Mouse (Mus musculus) brain, adult 2 months (tissue): Measurements from ENCODE around the gene Camkmt.

ENCODE experiments used
- DNase-seq: peaks from one replicate; pipeline ENCODE4 v3.0.0; 2011; ENCODE audit warnings: low read depth, low spot score

Gene Camkmt

GRCm38 (mm10) chr17:85291154-85291553 lies 200.8 kb downstream of the Camkmt start:
- DNase-seq = no peak

- DNase-seq = peak; percentile 58
These were observed 201.2 kb downstream of the Camkmt start for GRCm38 (mm10) chr17:85291601-85292000.

- peak; percentile 72 for DNase-seq
These were observed 201.9 kb downstream of the Camkmt start for GRCm38 (mm10) chr17:85292276-85292675.

GRCm38 (mm10) chr17:85303686-85304085 lies 213.3 kb downstream of the Camkmt start:
- DNase-seq = no peak

- DNase-seq = peak; percentile 51
These were observed 218.2 kb downstream of the Camkmt start for GRCm38 (mm10) chr17:85308566-85308965.

- peak; percentile 25 for DNase-seq
These were observed 218.7 kb downstream of the Camkmt start for GRCm38 (mm10) chr17:85309046-85309445.

GRCm38 (mm10) chr17:85311348-85311747 lies 221.0 kb downstream of the Camkmt start:
- DNase-seq = peak; percentile 81

GRCm38 (mm10) chr17:85318401-85318800 lies 228.0 kb downstream of the Camkmt start:
- DNase-seq = no peak

- no peak for DNase-seq
These were observed 229.5 kb downstream of the Camkmt start for GRCm38 (mm10) chr17:85319779-85320300.

- no peak for DNase-seq
These were observed 238.5 kb downstream of the Camkmt start for GRCm38 (mm10) chr17:85328901-85329300.

GRCm38 (mm10) chr17:85335464-85335863 lies 245.1 kb downstream of the Camkmt start:
- DNase-seq = peak; percentile 46

GRCm38 (mm10) chr17:85337666-85338065 lies 247.3 kb downstream of the Camkmt start:
- DNase-seq = no peak

GRCm38 (mm10) chr17:85341134-85341700 lies 250.9 kb downstream of the Camkmt start:
- DNase-seq = peak; percentile 8

- no peak for DNase-seq
These were observed 252.1 kb downstream of the Camkmt start for GRCm38 (mm10) chr17:85342471-85342870.

GRCm38 (mm10) chr17:85343435-85343834 lies 253.1 kb downstream of the Camkmt start:
- no peak for DNase-seq

- peak; percentile 15 for DNase-seq
These were observed 256.3 kb downstream of the Camkmt start for GRCm38 (mm10) chr17:85346701-85347100.

- no peak for DNase-seq
These were observed 259.1 kb downstream of the Camkmt start for GRCm38 (mm10) chr17:85349331-85349935.

GRCm38 (mm10) chr17:85351301-85351700 lies 260.9 kb downstream of the Camkmt start:
- DNase-seq = no peak

- no peak for DNase-seq
These were observed 262.4 kb downstream of the Camkmt start for GRCm38 (mm10) chr17:85352731-85353130.

GRCm38 (mm10) chr17:85353191-85353590 lies 262.8 kb downstream of the Camkmt start:
- peak; percentile 54 for DNase-seq

- peak; percentile 33 for DNase-seq
These were observed 263.3 kb downstream of the Camkmt start for GRCm38 (mm10) chr17:85353636-85354035.

- no peak for DNase-seq
These were observed 265.0 kb downstream of the Camkmt start for GRCm38 (mm10) chr17:85355356-85355755.

GRCm38 (mm10) chr17:85361006-85361405 lies 270.7 kb downstream of the Camkmt start:
- DNase-seq = no peak
